Mouse (Mus musculus) ES-Bruce4 (cell line): ENCODE results near the gene Sorl1. TPM values are rescaled to one million over a fixed set of nuclear protein-coding genes. Genes with fewer than 3 reads are reported as not detected.

ENCODE experiments used
- H3K27ac ChIP-seq: 2 replicates; pipeline ENCODE4 v1.5.1; 2012; ENCODE audit warnings: low read length, inconsistent platforms; ENCODE audit not compliant: insufficient read depth
- H3K27me3 ChIP-seq: 2 replicates; pipeline ENCODE4 v1.6.1; 2012; ENCODE audit warnings: mild to moderate bottlenecking, low read length, inconsistent platforms; ENCODE audit not compliant: control insufficient read depth, poor library complexity, insufficient read depth, severe bottlenecking
- H3K36me3 ChIP-seq: 2 replicates; pipeline ENCODE4 v1.6.1; 2012; ENCODE audit warnings: inconsistent platforms, mild to moderate bottlenecking, low read length, moderate library complexity; ENCODE audit not compliant: control insufficient read depth, poor library complexity, insufficient read depth, severe bottlenecking
- H3K4me1 ChIP-seq: one replicate; pipeline ENCODE4 v1.8.1; 2011; ENCODE audit warnings: low read length; ENCODE audit not compliant: control insufficient read depth, insufficient read depth
- H3K4me3 ChIP-seq: 2 replicates; pipeline ENCODE4 v1.5.1; 2011; ENCODE audit warnings: low read depth, mild to moderate bottlenecking, low read length
- H3K9ac ChIP-seq: 2 replicates; pipeline ENCODE4 v1.6.1; 2012; ENCODE audit warnings: low read depth, mild to moderate bottlenecking, inconsistent platforms; ENCODE audit not compliant: poor library complexity, severe bottlenecking
- H3K9me3 ChIP-seq: replicated peaks from 2 replicates; pipeline ENCODE4 v1.6.1; 2012; ENCODE audit warnings: mild to moderate bottlenecking, low read length, inconsistent platforms; ENCODE audit not compliant: control insufficient read depth, poor library complexity, insufficient read depth, severe bottlenecking
- CTCF ChIP-seq: IDR thresholded peaks from one replicate; pipeline ENCODE4 v1.8.1; 2011; ENCODE audit warnings: low read depth, low read length
- EP300 ChIP-seq: IDR thresholded peaks from 2 replicates; pipeline ENCODE4 v1.6.1; 2011; ENCODE audit warnings: low read depth, low read length; ENCODE audit not compliant: insufficient read depth
- POLR2A ChIP-seq: IDR thresholded peaks from one replicate; pipeline ENCODE4 v1.8.1; 2011; ENCODE audit warnings: low read length; ENCODE audit not compliant: insufficient read depth
- polyA plus RNA-seq: library from polyadenylated mRNA; stranded (reverse); fragments of >200 nt; gene quantifications from 2 replicates; pipeline ENCODE4 v1.2.4, GENCODE M21; 2011; ENCODE audit warnings: low read depth; ENCODE audit not compliant: missing spikeins, insufficient read depth, insufficient read length

Gene Sorl1
- polyA plus RNA-seq, 1 experiment = 17.6 TPM

DNA sequence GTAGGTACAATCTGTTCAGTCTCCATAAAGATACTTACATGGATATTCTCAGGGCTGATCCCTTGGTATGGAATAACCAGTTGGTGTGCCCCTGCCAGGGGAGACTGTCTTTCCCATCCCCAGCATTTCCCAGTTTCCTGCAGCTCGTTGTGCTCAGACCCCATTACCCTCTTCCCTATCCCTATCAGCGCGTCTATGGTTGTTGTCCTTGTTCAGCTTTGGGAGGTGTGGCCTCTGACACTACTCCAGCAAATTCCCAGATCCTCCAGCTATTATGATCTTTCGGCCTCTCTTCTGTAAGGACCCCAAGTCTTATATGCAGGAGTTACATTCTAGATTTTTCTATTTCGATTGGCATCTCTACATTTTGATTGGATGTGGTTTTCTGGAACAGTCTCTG, 35.3 kb upstream of the Sorl1 start:
- Histone ChIP-seq H3K4me1 (peaks cover 1% of the 10 kb centered on the region), H3K27me3 (no peaks in the 10 kb centered on the region), H3K36me3 (no peaks in the 10 kb centered on the region), H3K9ac (no peak overlapping the region), H3K9me3 (no peaks in the 10 kb centered on the region), H3K4me3 (no peak overlapping the region), H3K27ac (no peak overlapping the region)
- TF ChIP-seq EP300 (no peak), CTCF (no peak), POLR2A (no peak)

- TF ChIP-seq EP300 (no peak), CTCF (no peak), POLR2A (no peak)
- Histone ChIP-seq H3K9me3 (no peaks in the 10 kb centered on the region), H3K27me3 (no peaks in the 10 kb centered on the region), H3K9ac (no peak overlapping the region), H3K27ac (no peak overlapping the region), H3K4me3 (no peak overlapping the region), H3K4me1 (peaks cover 1% of the 10 kb centered on the region), H3K36me3 (no peaks in the 10 kb centered on the region)
Measured at GRCm38 (mm10) chr9:42158652-42159051, 34.6 kb upstream of the Sorl1 start.

GRCm38 (mm10) chr9:42157981-42158380, 33.9 kb upstream of the Sorl1 start:
- Histone ChIP-seq H3K4me1 (peaks cover 1% of the 10 kb centered on the region), H3K9ac (no peak overlapping the region)

GRCm38 (mm10) chr9:42156566-42156965, 32.5 kb upstream of the Sorl1 start:
- Histone ChIP-seq H3K4me1 (peaks cover 1% of the 10 kb centered on the region), H3K4me3 (no peak overlapping the region), H3K9ac (no peak overlapping the region), H3K9me3 (no peaks in the 10 kb centered on the region), H3K27ac (no peak overlapping the region), H3K36me3 (no peaks in the 10 kb centered on the region), H3K27me3 (no peaks in the 10 kb centered on the region)
- TF ChIP-seq EP300 (no peak), CTCF (no peak), POLR2A (no peak)

More at GRCm38 (mm10) chr9:42157981-42158380, 33.9 kb upstream of the Sorl1 start:
- H3K4me3 ChIP-seq = no peak overlapping the region
- TF ChIP-seq POLR2A (no peak), CTCF (no peak)
- no peaks in the 10 kb centered on the region for H3K36me3 ChIP-seq
- no peaks in the 10 kb centered on the region for H3K27me3 ChIP-seq
- H3K9me3 ChIP-seq = no peaks in the 10 kb centered on the region
- H3K27ac ChIP-seq = no peak overlapping the region

- TF ChIP-seq POLR2A (no peak), CTCF (no peak), EP300 (no peak)
- Histone ChIP-seq H3K36me3 (no peaks in the 10 kb centered on the region), H3K27me3 (no peaks in the 10 kb centered on the region), H3K4me1 (peaks cover 1% of the 10 kb centered on the region), H3K27ac (no peak overlapping the region), H3K4me3 (no peak overlapping the region), H3K9ac (no peak overlapping the region), H3K9me3 (no peaks in the 10 kb centered on the region)
Measured at GRCm38 (mm10) chr9:42154682-42155081, 30.6 kb upstream of the Sorl1 start.

GRCm38 (mm10) chr9:42148816-42149215, 24.7 kb upstream of the Sorl1 start:
- TF ChIP-seq CTCF (no peak), POLR2A (no peak), EP300 (no peak)
- H3K27ac ChIP-seq = no peak overlapping the region
- H3K4me3 ChIP-seq = no peak overlapping the region
- no peaks in the 10 kb centered on the region for H3K9me3 ChIP-seq
- no peaks in the 10 kb centered on the region for H3K36me3 ChIP-seq
- no peaks in the 10 kb centered on the region for H3K27me3 ChIP-seq
- H3K9ac ChIP-seq = no peak overlapping the region
- no peaks in the 10 kb centered on the region for H3K4me1 ChIP-seq
